Mouse (Mus musculus) kidney, postnatal 36 days (tissue): ENCODE results near the gene Cdk12.
A peak's percentile ranks its signal among the peaks of the same experiment; 100 is the strongest.

Source experiments
- DNase-seq, 2 experiments: peaks; one replicate each; pipeline ENCODE4 v3.0.0; 2021 to 2022; ENCODE audit warnings: mixed read lengths in 2 of 2

The Cdk12 gene

GRCm38 (mm10) chr11:98318421-98319116 lies 115.7 kb downstream of the Cdk12 start:
- no peak for DNase-seq

GRCm38 (mm10) chr11:98319120-98319519 lies 116.3 kb downstream of the Cdk12 start:
- no peak for DNase-seq

GRCm38 (mm10) chr11:98319544-98319943 lies 116.7 kb downstream of the Cdk12 start:
- no peak for DNase-seq

GRCm38 (mm10) chr11:98319944-98320343 lies 117.1 kb downstream of the Cdk12 start:
- DNase-seq = no peak

- DNase-seq = no peak
Observed at GRCm38 (mm10) chr11:98320381-98320780, 117.5 kb downstream of the Cdk12 start.

- no peak for DNase-seq
Observed at GRCm38 (mm10) chr11:98320806-98321676, 118.2 kb downstream of the Cdk12 start.

- DNase-seq = no peak
Observed at GRCm38 (mm10) chr11:98321677-98322003, 118.8 kb downstream of the Cdk12 start.

GRCm38 (mm10) chr11:98322159-98322558 lies 119.3 kb downstream of the Cdk12 start:
- DNase-seq = no peak

- no peak for DNase-seq
Observed at GRCm38 (mm10) chr11:98323136-98323866, 120.4 kb downstream of the Cdk12 start.

GRCm38 (mm10) chr11:98323933-98324332 lies 121.1 kb downstream of the Cdk12 start:
- peak; percentile 38 to 73 for DNase-seq

GRCm38 (mm10) chr11:98325191-98325820 lies 122.4 kb downstream of the Cdk12 start:
- no peak for DNase-seq

GRCm38 (mm10) chr11:98325821-98326218 lies 123.0 kb downstream of the Cdk12 start:
- DNase-seq = no peak

GRCm38 (mm10) chr11:98326741-98327135 lies 123.9 kb downstream of the Cdk12 start:
- no peak for DNase-seq

- peak in 1 of 2 experiments; percentile 45 for DNase-seq
Observed at GRCm38 (mm10) chr11:98327136-98328030, 124.5 kb downstream of the Cdk12 start.

- DNase-seq = no peak
Observed at GRCm38 (mm10) chr11:98328031-98328370, 125.1 kb downstream of the Cdk12 start.
